Mouse (Mus musculus) lung, adult 2 months (tissue): ENCODE data around the gene Bpnt1.

ENCODE experiments used
- CTCF ChIP-seq: fragments of 200-500 bp; IDR thresholded peaks from 2 replicates; pipeline ENCODE4 v1.5.1; 2011; ENCODE audit warnings: mild to moderate bottlenecking, low read length, control low read depth; ENCODE audit not compliant: insufficient read depth
- POLR2A ChIP-seq: fragments of 200-500 bp; IDR thresholded peaks from 2 replicates; pipeline ENCODE4 v1.6.1; 2011; ENCODE audit warnings: low read depth, mild to moderate bottlenecking, control low read depth, low read length, borderline replicate concordance; ENCODE audit errors: extremely low read depth

DNA sequence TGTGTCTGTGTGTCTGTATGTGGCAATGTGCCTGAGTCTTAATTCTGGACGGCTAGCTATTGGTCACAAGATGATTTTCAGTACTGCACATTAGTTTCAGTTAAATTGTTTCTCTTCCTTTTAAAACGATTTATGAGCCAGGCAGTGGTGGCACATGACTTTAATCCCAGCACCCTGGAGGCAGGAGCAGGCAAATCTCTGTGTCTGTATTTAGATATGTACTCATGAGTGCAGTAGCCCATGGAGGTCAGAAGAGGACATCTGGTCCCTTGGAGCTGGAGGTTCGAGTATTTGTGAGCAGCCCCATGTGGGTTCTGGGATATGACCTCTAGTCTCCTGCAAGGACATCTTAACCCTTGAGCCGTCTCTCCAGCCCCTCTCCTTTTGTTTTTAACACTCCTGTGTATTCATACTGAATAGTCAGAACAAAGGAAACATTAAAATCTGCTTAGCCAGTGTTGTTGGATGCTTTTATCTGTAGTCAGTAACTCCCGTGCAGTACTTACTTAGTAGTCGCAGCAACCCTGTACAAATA lies 3.3 kb downstream of the Bpnt1 start:
- TF ChIP-seq CTCF (no peak), POLR2A (no peak)
